Comparison of ENCODE assay signal across 17 mouse cellular contexts in the genomic region with DNA sequence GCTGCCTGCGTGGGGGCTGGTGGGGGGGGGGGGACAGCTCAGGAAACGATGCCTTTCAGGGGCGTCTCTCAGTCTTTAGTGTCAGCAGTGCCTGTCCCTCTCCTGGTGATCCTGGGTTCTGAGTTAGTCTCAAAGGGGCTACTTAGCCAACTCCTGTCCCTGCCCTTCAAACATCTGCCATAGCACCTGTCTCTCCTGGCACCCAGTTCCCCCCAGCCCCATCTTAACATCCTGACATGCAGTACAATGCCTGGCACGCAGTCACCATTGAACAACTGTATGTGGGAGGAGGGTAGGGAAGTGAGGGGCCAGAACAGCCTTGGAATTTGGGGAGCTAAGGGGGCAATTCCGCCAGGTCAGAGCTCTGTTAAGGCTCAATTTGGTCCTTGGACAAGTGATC. TPM values are rescaled to one million over a fixed set of nuclear protein-coding genes. Genes with fewer than 3 reads are reported as not detected.
DNase-seq lines count a peak whose midpoint lies in the region; ATAC-seq and TF ChIP-seq lines count a peak whose summit lies in the region.
"Had no signal": no experiment of that assay in that cellular context is flagged by ENCODE, and none has a peak within 500 bp of the region (broad histone marks: within the 10 kb centered on the region; RNA-seq: fewer than 3 reads in every experiment).

No protein-coding gene starts in this region.

- H3K9me3 ChIP-seq in hindbrain, embryonic 10.5 days = no peaks in the 10 kb centered on the region
- no peaks in the 10 kb centered on the region for H3K9me3 ChIP-seq in hindbrain, embryonic 16.5 days (ENCODE audit: control insufficient read depth, low read length)
- no peaks in the 10 kb centered on the region for H3K9me3 ChIP-seq in neural tube, embryonic 13.5 days
- H3K9me3 ChIP-seq in intestine, postnatal 0 days (ENCODE audit: control insufficient read depth) = no peaks in the 10 kb centered on the region
- no peaks in the 10 kb centered on the region for H3K9me3 ChIP-seq in stomach, postnatal 0 days (ENCODE audit: control insufficient read depth, low read length)
- H3K9me3 ChIP-seq: forebrain, embryonic 13.5 days; hindbrain, embryonic 15.5 days; liver, embryonic 15.5 days; megakaryocyte, embryonic 14.5 days had no signal

- H3K36me3 ChIP-seq in hindbrain, embryonic 10.5 days = no peaks in the 10 kb centered on the region
- H3K36me3 ChIP-seq in hindbrain, embryonic 16.5 days (ENCODE audit: control insufficient read depth, insufficient read depth, low read length) = no peaks in the 10 kb centered on the region
- no peaks in the 10 kb centered on the region for H3K36me3 ChIP-seq in neural tube, embryonic 13.5 days
- H3K36me3 ChIP-seq in intestine, postnatal 0 days (ENCODE audit: control insufficient read depth, insufficient read depth) = no peaks in the 10 kb centered on the region
- H3K36me3 ChIP-seq in stomach, postnatal 0 days (ENCODE audit: control insufficient read depth, insufficient read depth, low read length) = no peaks in the 10 kb centered on the region
- H3K36me3 ChIP-seq: hindbrain, embryonic 15.5 days; liver, embryonic 15.5 days had no signal

- H3K27me3 ChIP-seq in hindbrain, embryonic 10.5 days (ENCODE audit: insufficient read depth, poor library complexity, severe bottlenecking) = peaks cover 28% of the 10 kb centered on the region
- no peaks in the 10 kb centered on the region for H3K27me3 ChIP-seq in hindbrain, embryonic 16.5 days (replicated peaks; ENCODE audit: control insufficient read depth, insufficient read depth, low read length)
- H3K27me3 ChIP-seq in neural tube, embryonic 13.5 days = no peaks in the 10 kb centered on the region
- H3K27me3 ChIP-seq in intestine, postnatal 0 days (replicated peaks; ENCODE audit: control insufficient read depth, insufficient read depth, low read length) = no peaks in the 10 kb centered on the region
- no peaks in the 10 kb centered on the region for H3K27me3 ChIP-seq in stomach, postnatal 0 days (ENCODE audit: control insufficient read depth, insufficient read depth, low read length)
- H3K27me3 ChIP-seq: CH12.LX; hindbrain, embryonic 15.5 days; liver, embryonic 15.5 days had no signal

- H3K4me3 ChIP-seq in hindbrain, embryonic 10.5 days = no peak overlapping the region
- H3K4me3 ChIP-seq in hindbrain, embryonic 16.5 days (ENCODE audit: low read length) = no peak overlapping the region
- no peak overlapping the region for H3K4me3 ChIP-seq in neural tube, embryonic 13.5 days
- no peak overlapping the region for H3K4me3 ChIP-seq in intestine, postnatal 0 days (ENCODE audit: low read depth, low read length)
- no peak overlapping the region for H3K4me3 ChIP-seq in stomach, postnatal 0 days (ENCODE audit: low read depth, low read length)
- H3K4me3 ChIP-seq: forebrain, embryonic 13.5 days; gastrocnemius, adult 2 months; hindbrain, embryonic 15.5 days; liver, embryonic 15.5 days; megakaryocyte, embryonic 14.5 days; myocyte had no signal

- TF ChIP-seq EP300 in stomach, postnatal 0 days (optimal IDR thresholded peaks at IDR 0.05) = no peak

- WGBS in hindbrain, embryonic 10.5 days = 66% methylated on average over 5 of the region's 5 CpGs
- WGBS in hindbrain, embryonic 16.5 days = 45% methylated on average over 5 of the region's 5 CpGs
- WGBS in neural tube, embryonic 13.5 days = 41% methylated on average over 5 of the region's 5 CpGs
- 62% methylated on average over 5 of the region's 5 CpGs for WGBS in intestine, postnatal 0 days
- WGBS in stomach, postnatal 0 days = 45% methylated on average over 5 of the region's 5 CpGs

- no peak for TF ChIP-seq CTCF in intestine, postnatal 0 days (IDR thresholded peaks at IDR 0.05; ENCODE audit: low read depth)
- TF ChIP-seq CTCF in stomach, postnatal 0 days (IDR thresholded peaks at IDR 0.05; ENCODE audit: low read depth) = no peak

- H3K4me2 ChIP-seq in hindbrain, embryonic 16.5 days (ENCODE audit: low read length) = no peak overlapping the region
- H3K4me2 ChIP-seq in neural tube, embryonic 13.5 days = no peak overlapping the region
- no peak overlapping the region for H3K4me2 ChIP-seq in intestine, postnatal 0 days (replicated peaks; ENCODE audit: low read depth)
- H3K4me2 ChIP-seq in stomach, postnatal 0 days (replicated peaks; ENCODE audit: low read depth) = no peak overlapping the region
- H3K4me2 ChIP-seq: forebrain, embryonic 13.5 days; hindbrain, embryonic 15.5 days; liver, embryonic 15.5 days had no signal

- no peak overlapping the region for H3K9ac ChIP-seq in hindbrain, embryonic 16.5 days (ENCODE audit: low read depth, low read length)
- H3K9ac ChIP-seq in neural tube, embryonic 13.5 days = no peak overlapping the region
- H3K9ac ChIP-seq in intestine, postnatal 0 days (ENCODE audit: low read depth, low read length) = 0 out of 2 replicates have a peak overlapping the region, but pooled peaks have one; percentile 22
- 0 out of 2 replicates have a peak overlapping the region, but pooled peaks have one; percentile 1 for H3K9ac ChIP-seq in stomach, postnatal 0 days (ENCODE audit: low read length)
- H3K9ac ChIP-seq: forebrain, embryonic 13.5 days; hindbrain, embryonic 15.5 days; liver, embryonic 15.5 days had no signal

- no peak for DNase-seq in hindbrain, embryonic 10.5 days (ENCODE audit: low spot score)
- DNase-seq in neural tube, embryonic 10.5 days (ENCODE audit: extremely low spot score, low spot score) = no peak
- no peak for DNase-seq in stomach, postnatal 0 days (ENCODE audit: low spot score)
- no peak for DNase-seq in layer of hippocampus, adult 8-10 months (ENCODE audit: low spot score in 2 of 2)
- DNase-seq in T-cell, adult 2 months (ENCODE audit: low spot score) = no peak
- DNase-seq: cerebellum, adult 9-10 months; gastrocnemius, adult 2 months; kidney, postnatal 4 days had no signal

- ATAC-seq in hindbrain, embryonic 16.5 days = no peak
- 0 out of 2 replicates have a peak, but pooled peaks have one; percentile 13 for ATAC-seq in neural tube, embryonic 13.5 days (ENCODE audit: low read depth)
- no peak for ATAC-seq in intestine, postnatal 0 days
- no peak for ATAC-seq in stomach, postnatal 0 days (ENCODE audit: low FRiP score, low TSS enrichment)

- peaks cover 75% of the 10 kb centered on the region for H3K4me1 ChIP-seq in hindbrain, embryonic 10.5 days (replicated peaks)
- peaks cover 15% of the 10 kb centered on the region for H3K4me1 ChIP-seq in hindbrain, embryonic 16.5 days (ENCODE audit: control insufficient read depth, insufficient read depth, low read depth, low read length)
- peaks cover 71% of the 10 kb centered on the region for H3K4me1 ChIP-seq in neural tube, embryonic 13.5 days (replicated peaks)
- peaks cover 15% of the 10 kb centered on the region; the same call in 1 of the 2 replicates for H3K4me1 ChIP-seq in intestine, postnatal 0 days (replicated peaks; ENCODE audit: control insufficient read depth, insufficient read depth, low read length)
- peaks cover 7% of the 10 kb centered on the region; the same call in 1 of the 2 replicates for H3K4me1 ChIP-seq in stomach, postnatal 0 days (replicated peaks; ENCODE audit: control insufficient read depth, insufficient read depth)

- peak overlapping the region; percentile 62 for H3K27ac ChIP-seq in hindbrain, embryonic 10.5 days
- H3K27ac ChIP-seq in hindbrain, embryonic 16.5 days (ENCODE audit: low read depth, low read length) = no peak overlapping the region
- peak overlapping the region; percentile 67 for H3K27ac ChIP-seq in neural tube, embryonic 13.5 days (replicated peaks)
- peak overlapping the region; percentile 67; the same call in 1 of the 2 replicates for H3K27ac ChIP-seq in intestine, postnatal 0 days (ENCODE audit: low read depth, low read length)
- peak overlapping the region; percentile 81 for H3K27ac ChIP-seq in stomach, postnatal 0 days (replicated peaks)
- H3K27ac ChIP-seq: forebrain, embryonic 13.5 days; gastrocnemius, adult 2 months; liver, embryonic 15.5 days had no signal

RNA-seq across cellular contexts. Expression of a gene that starts 49.7 kb away (rescaled TPM):
- 64.4 and 82.8 TPM in 2 replicates for polyA plus RNA-seq in hindbrain, embryonic 10.5 days (2016; fragmentation: Nextera tagmentation; extraction: Ambion mirVana)
- 57.7 and 84.8 TPM in 2 replicates for polyA plus RNA-seq in hindbrain, embryonic 16.5 days (2015; fragmentation: Nextera tagmentation; extraction: Ambion mirVana)
- 77.7 and 96.5 TPM in 2 replicates for polyA plus RNA-seq in neural tube, embryonic 13.5 days (2015; fragmentation: Nextera tagmentation; extraction: Ambion mirVana)
- 73.6 and 78.6 TPM in 2 replicates for polyA plus RNA-seq in intestine, postnatal 0 days (2015; fragmentation: Nextera tagmentation; extraction: Ambion mirVana)
- 183 and 187 TPM in 2 replicates for polyA plus RNA-seq in stomach, postnatal 0 days (2015; fragmentation: Nextera tagmentation; extraction: Ambion mirVana)
- total RNA-seq in layer of hippocampus, adult 8-10 months (2022) = 10 to 100 TPM in 1 of 4 experiments, 1 to 10 TPM in 3; 6.6 to 10.6 (median 7.2) TPM
- total RNA-seq: CH12.LX had no signal
- polyA plus RNA-seq: myocyte had no signal

Comparison
In these comparisons a context has a peak if more than half of its experiments do, and no peak if none do; other contexts are left out.
1. H3K9ac ChIP-seq: peak in intestine, postnatal 0 days (single experiment) and stomach, postnatal 0 days (single experiment); none in hindbrain, embryonic 16.5 days (single experiment) and neural tube, embryonic 13.5 days (single experiment).